Mouse (Mus musculus): ENCODE results near the gene Arhgap23. TPM values are rescaled to one million over a fixed set of nuclear protein-coding genes. Genes with fewer than 3 reads are reported as not detected.

Arhgap23 gene
- polyA plus RNA-seq, 1 experiment, result 68.6 TPM

GRCm38 (mm10) chr11:97521741-97522474, 106.6 kb downstream of the Arhgap23 start:
- no peak for TF ChIP-seq GATA1 (IDR thresholded peaks at IDR 0.05; ENCODE audit: low read length)

GRCm38 (mm10) chr11:97523107-97523506, 107.8 kb downstream of the Arhgap23 start:
- no peak for TF ChIP-seq GATA1 (IDR thresholded peaks at IDR 0.05; ENCODE audit: low read length)

- TF ChIP-seq GATA1 (IDR thresholded peaks at IDR 0.05; ENCODE audit: low read length), result no peak
These were observed 108.5 kb downstream of the Arhgap23 start for GRCm38 (mm10) chr11:97523827-97524261.

- TF ChIP-seq GATA1 (IDR thresholded peaks at IDR 0.05; ENCODE audit: low read length), result no peak
These were observed 109.0 kb downstream of the Arhgap23 start for GRCm38 (mm10) chr11:97524306-97524705.

GRCm38 (mm10) chr11:97525313-97525712, 110.0 kb downstream of the Arhgap23 start:
- TF ChIP-seq GATA1 (IDR thresholded peaks at IDR 0.05; ENCODE audit: low read length), result no peak

- no peak for TF ChIP-seq GATA1 (IDR thresholded peaks at IDR 0.05; ENCODE audit: low read length)
These were observed 113.0 kb downstream of the Arhgap23 start for GRCm38 (mm10) chr11:97528282-97528808.

GRCm38 (mm10) chr11:97530069-97530468, 114.7 kb downstream of the Arhgap23 start:
- no peak for TF ChIP-seq GATA1 (IDR thresholded peaks at IDR 0.05; ENCODE audit: low read length)

- no peak for TF ChIP-seq GATA1 (IDR thresholded peaks at IDR 0.05; ENCODE audit: low read length)
These were observed 115.6 kb downstream of the Arhgap23 start for GRCm38 (mm10) chr11:97530961-97531360.

- no peak for TF ChIP-seq GATA1 (IDR thresholded peaks at IDR 0.05; ENCODE audit: low read length)
These were observed 116.3 kb downstream of the Arhgap23 start for GRCm38 (mm10) chr11:97531381-97532260.

GRCm38 (mm10) chr11:97532354-97532753, 117.0 kb downstream of the Arhgap23 start:
- no peak for TF ChIP-seq GATA1 (IDR thresholded peaks at IDR 0.05; ENCODE audit: low read length)

GRCm38 (mm10) chr11:97532950-97533582, 117.7 kb downstream of the Arhgap23 start:
- TF ChIP-seq GATA1 (IDR thresholded peaks at IDR 0.05; ENCODE audit: low read length), result no peak

- no peak for TF ChIP-seq GATA1 (IDR thresholded peaks at IDR 0.05; ENCODE audit: low read length)
These were observed 118.3 kb downstream of the Arhgap23 start for GRCm38 (mm10) chr11:97533653-97534052.

GRCm38 (mm10) chr11:97534442-97535307, 119.3 kb downstream of the Arhgap23 start:
- no peak for TF ChIP-seq GATA1 (IDR thresholded peaks at IDR 0.05; ENCODE audit: low read length)

GRCm38 (mm10) chr11:97535308-97535630, 119.9 kb downstream of the Arhgap23 start:
- no peak for TF ChIP-seq GATA1 (IDR thresholded peaks at IDR 0.05; ENCODE audit: low read length)

GRCm38 (mm10) chr11:97535660-97536059, 120.3 kb downstream of the Arhgap23 start:
- TF ChIP-seq GATA1 (IDR thresholded peaks at IDR 0.05; ENCODE audit: low read length), result no peak

Data from G1E-ER4 (cell line).